Mouse (Mus musculus): ENCODE measurements around the gene Gm49320. TPM values are rescaled to one million over a fixed set of nuclear protein-coding genes. Genes with fewer than 3 reads are reported as not detected.

Gm49320 gene
- total RNA-seq, 2 experiments from 2014 or later = not detected

- ATAC-seq (replicated peaks; ENCODE audit: low FRiP score, poor library complexity, severe bottlenecking) = no peak
Measured at GRCm38 (mm10) chr8:4256911-4257310, 18.2 kb downstream of the Gm49320 start.

- ATAC-seq (replicated peaks; ENCODE audit: low FRiP score, poor library complexity, severe bottlenecking) = no peak
Measured at GRCm38 (mm10) chr8:4257350-4257749, 18.7 kb downstream of the Gm49320 start.

GRCm38 (mm10) chr8:4258233-4258632 lies 19.6 kb downstream of the Gm49320 start:
- ATAC-seq (replicated peaks; ENCODE audit: low FRiP score, poor library complexity, severe bottlenecking) = peak; percentile 61

- ATAC-seq (replicated peaks; ENCODE audit: low FRiP score, poor library complexity, severe bottlenecking) = peak; percentile 51
Measured at GRCm38 (mm10) chr8:4258678-4259077, 20.0 kb downstream of the Gm49320 start.

- ATAC-seq (replicated peaks; ENCODE audit: low FRiP score, poor library complexity, severe bottlenecking) = peak; percentile 93
Measured at GRCm38 (mm10) chr8:4259125-4259804, 20.6 kb downstream of the Gm49320 start, which contains the start of gene Ctxn1. Ctxn1 (minus strand) TSS chr8:4259274.

- ATAC-seq (replicated peaks; ENCODE audit: low FRiP score, poor library complexity, severe bottlenecking) = no peak
Measured at GRCm38 (mm10) chr8:4259805-4260170, 21.1 kb downstream of the Gm49320 start.

- ATAC-seq (replicated peaks; ENCODE audit: low FRiP score, poor library complexity, severe bottlenecking) = no peak
Measured at GRCm38 (mm10) chr8:4263105-4263791, 24.6 kb downstream of the Gm49320 start.

- ATAC-seq (replicated peaks; ENCODE audit: low FRiP score, poor library complexity, severe bottlenecking) = 0 out of 2 replicates have a peak, but pooled peaks have one; percentile 35
Measured at GRCm38 (mm10) chr8:4265160-4265914, 26.7 kb downstream of the Gm49320 start.

GRCm38 (mm10) chr8:4267627-4268026 lies 29.0 kb downstream of the Gm49320 start:
- ATAC-seq (replicated peaks; ENCODE audit: low FRiP score, poor library complexity, severe bottlenecking) = peak; percentile 63; the same call in 1 of the 2 replicates

- no peak for ATAC-seq (replicated peaks; ENCODE audit: low FRiP score, poor library complexity, severe bottlenecking)
Measured at GRCm38 (mm10) chr8:4269609-4270008, 30.9 kb downstream of the Gm49320 start.

- peak; percentile 100 for ATAC-seq (replicated peaks; ENCODE audit: low FRiP score, poor library complexity, severe bottlenecking)
Measured at GRCm38 (mm10) chr8:4275275-4276110, 36.8 kb downstream of the Gm49320 start, which contains the start of gene Timm44. Timm44 (minus strand) TSS chr8:4275913.

- no peak; the same call in 1 of the 2 replicates for ATAC-seq (replicated peaks; ENCODE audit: low FRiP score, poor library complexity, severe bottlenecking)
Measured at GRCm38 (mm10) chr8:4276111-4276465, 37.4 kb downstream of the Gm49320 start.

GRCm38 (mm10) chr8:4292738-4293137 lies 54.1 kb downstream of the Gm49320 start:
- ATAC-seq (replicated peaks; ENCODE audit: low FRiP score, poor library complexity, severe bottlenecking) = no peak

- no peak for ATAC-seq (replicated peaks; ENCODE audit: low FRiP score, poor library complexity, severe bottlenecking)
Measured at GRCm38 (mm10) chr8:4297822-4298221, 59.2 kb downstream of the Gm49320 start.

Other genes starting within 250 kb of the Gm49320 start
- gene Cd209f, start 133.0 kb upstream of the Gm49320 start, total RNA-seq (2015; ENCODE audit: low replicate concordance) = 2.3 and 7.1 TPM in 2 replicates
- 1.4 and 3.4 TPM in 2 replicates for gene Cd209f, start 133.0 kb upstream of the Gm49320 start, total RNA-seq (2017; ENCODE audit: low replicate concordance)
- gene Cd209g, start 104.8 kb upstream of the Gm49320 start, total RNA-seq (2015; ENCODE audit: low replicate concordance) = 3.1 TPM in 1 of 2 replicates, not detected in the other
- gene Cd209g, start 104.8 kb upstream of the Gm49320 start, total RNA-seq (2017; ENCODE audit: low replicate concordance) = 0.56 and 0.85 TPM in 2 replicates
- 0.38 and 4.0 TPM in 2 replicates for gene Evi5l, start 72.3 kb upstream of the Gm49320 start, total RNA-seq (2015; ENCODE audit: low replicate concordance)
- gene Evi5l, start 72.3 kb upstream of the Gm49320 start, total RNA-seq (2017; ENCODE audit: low replicate concordance) = 3.6 and 4.2 TPM in 2 replicates
- not detected in 2 replicates for gene Prr36, start 21.4 kb upstream of the Gm49320 start, total RNA-seq (2015; ENCODE audit: low replicate concordance)
- gene Prr36, start 21.4 kb upstream of the Gm49320 start, total RNA-seq (2017; ENCODE audit: low replicate concordance) = 0.09 TPM in 1 of 2 replicates, not detected in the other
- not detected in 2 replicates for gene Lrrc8e, start 12.0 kb upstream of the Gm49320 start, total RNA-seq (2015; ENCODE audit: low replicate concordance)
- gene Lrrc8e, start 12.0 kb upstream of the Gm49320 start, total RNA-seq (2017; ENCODE audit: low replicate concordance) = not detected in 2 replicates
- 16.3 and 22.4 TPM in 2 replicates for gene Map2k7, start 125 bp upstream of the Gm49320 start, total RNA-seq (2015; ENCODE audit: low replicate concordance)
- 6.6 and 8.6 TPM in 2 replicates for gene Map2k7, start 125 bp upstream of the Gm49320 start, total RNA-seq (2017; ENCODE audit: low replicate concordance)
- gene Tgfbr3l, start 9.3 kb downstream of the Gm49320 start, total RNA-seq (2015; ENCODE audit: low replicate concordance) = 6.1 TPM in 1 of 2 replicates, not detected in the other
- gene Tgfbr3l, start 9.3 kb downstream of the Gm49320 start, total RNA-seq (2017; ENCODE audit: low replicate concordance) = 0.43 TPM in 1 of 2 replicates, not detected in the other
- 6.3 and 13.8 TPM in 2 replicates for gene Snapc2, start 14.2 kb downstream of the Gm49320 start, total RNA-seq (2015; ENCODE audit: low replicate concordance)
- 0.68 and 0.84 TPM in 2 replicates for gene Snapc2, start 14.2 kb downstream of the Gm49320 start, total RNA-seq (2017; ENCODE audit: low replicate concordance)
- not detected in 2 replicates for gene Ctxn1, start 20.4 kb downstream of the Gm49320 start, total RNA-seq (2015; ENCODE audit: low replicate concordance)
- 0.34 TPM in 1 of 2 replicates, not detected in the other for gene Ctxn1, start 20.4 kb downstream of the Gm49320 start, total RNA-seq (2017; ENCODE audit: low replicate concordance)
- gene Timm44, start 37.0 kb downstream of the Gm49320 start, total RNA-seq (2015; ENCODE audit: low replicate concordance) = 11.7 and 24.2 TPM in 2 replicates
- 19.4 and 31.6 TPM in 2 replicates for gene Timm44, start 37.0 kb downstream of the Gm49320 start, total RNA-seq (2017; ENCODE audit: low replicate concordance)
- gene Ccl25, start 86.3 kb downstream of the Gm49320 start, total RNA-seq (2015; ENCODE audit: low replicate concordance) = 14.4 and 15.9 TPM in 2 replicates
- 7.4 and 12.0 TPM in 2 replicates for gene Ccl25, start 86.3 kb downstream of the Gm49320 start, total RNA-seq (2017; ENCODE audit: low replicate concordance)
- gene Elavl1, start 86.5 kb downstream of the Gm49320 start, total RNA-seq (2015; ENCODE audit: low replicate concordance) = 22.3 and 28.2 TPM in 2 replicates
- gene Elavl1, start 86.5 kb downstream of the Gm49320 start, total RNA-seq (2017; ENCODE audit: low replicate concordance) = 17.0 and 26.2 TPM in 2 replicates